Mouse (Mus musculus) olfactory bulb, adult 2 months (tissue): Measurements from ENCODE around the gene H2al1i.
"Not testable (repeated sequence)": the region's sequence is repeated elsewhere in the genome, so short reads cannot be mapped to it uniquely, and the experiment has no call there.

Source experiments
- CTCF ChIP-seq: fragments of 200-500 bp; IDR thresholded peaks from 2 replicates; pipeline ENCODE4 v1.5.1; 2012; ENCODE audit warnings: low read depth, mild to moderate bottlenecking, low read length, moderate library complexity; ENCODE audit not compliant: insufficient read depth
- POLR2A ChIP-seq: fragments of 200-500 bp; IDR thresholded peaks from 2 replicates; pipeline ENCODE4 v1.6.1; 2012; ENCODE audit warnings: mild to moderate bottlenecking, low read depth, low read length, moderate library complexity; ENCODE audit not compliant: insufficient read depth

- TF ChIP-seq CTCF, POLR2A: not testable (repeated sequence)
Observed at GRCm38 (mm10) chrX:11324359-11324758, at the start of gene H2al1i.
